Mouse (Mus musculus) forebrain, embryonic 12.5 days (tissue): ENCODE measurements at regions not wholly inside any gene's neighbourhood (a gene's known extent, or its start where the extent isn't known, plus 50 kb on each side); places are given as distances from the start of the nearest gene placed in this dataset.

Experiments
- ATAC-seq: fragments of 200-750 bp; cut with Nextera tagmentation; 2 replicates; pipeline ENCODE4 v1.8.0; 2017; ENCODE audit warnings: moderate TSS enrichment; ENCODE audit not compliant: low FRiP score
- H3K27ac ChIP-seq: fragments of 300-500 bp; sonication (generic); 2 replicates; pipeline ENCODE4 v1.5.1; 2016; ENCODE audit warnings: mild to moderate bottlenecking
- H3K27me3 ChIP-seq: fragments of 300-500 bp; sonication (generic); 2 replicates; pipeline ENCODE4 v1.6.1; 2016; ENCODE audit warnings: mild to moderate bottlenecking
- H3K36me3 ChIP-seq: fragments of 300-500 bp; sonication (generic); replicated peaks from 2 replicates; pipeline ENCODE4 v1.6.1; 2016; ENCODE audit warnings: mild to moderate bottlenecking
- H3K4me1 ChIP-seq: fragments of 300-500 bp; sonication (generic); 2 replicates; pipeline ENCODE4 v1.6.1; 2016
- H3K4me2 ChIP-seq: fragments of 300-500 bp; sonication (generic); 2 replicates; pipeline ENCODE4 v1.6.1; 2016; ENCODE audit warnings: mild to moderate bottlenecking, moderate library complexity
- H3K4me3 ChIP-seq: fragments of 300-500 bp; sonication (generic); replicated peaks from 2 replicates; pipeline ENCODE4 v1.5.1; 2016; ENCODE audit warnings: mild to moderate bottlenecking
- H3K9ac ChIP-seq: fragments of 300-500 bp; sonication (generic); 2 replicates; pipeline ENCODE4 v1.6.1; 2016; ENCODE audit warnings: mild to moderate bottlenecking
- H3K9me3 ChIP-seq: fragments of 300-500 bp; sonication (generic); 2 replicates; pipeline ENCODE4 v1.6.1; 2016
- WGBS: fragments of 180-500 bp; shearing (Covaris S2); methylation state at CpG from one replicate; pipeline ENCODE4 v1.1.7; 2016; 5-methylcytosine and 5-hydroxymethylcytosine counted together

- no peaks in the 10 kb centered on the region for H3K27me3 ChIP-seq
- H3K9me3 ChIP-seq = no peaks in the 10 kb centered on the region
- no peak overlapping the region for H3K27ac ChIP-seq
- no peak overlapping the region for H3K9ac ChIP-seq
- H3K4me3 ChIP-seq = no peak overlapping the region
- H3K4me2 ChIP-seq = no peak overlapping the region
- WGBS = 80% methylated on average over 6 of the region's 6 CpGs
- no peak for ATAC-seq
- H3K36me3 ChIP-seq = no peaks in the 10 kb centered on the region
- no peaks in the 10 kb centered on the region for H3K4me1 ChIP-seq
These were observed 315.1 kb upstream of the Npvf start for GRCm38 (mm10) chr6:50969341-50969740.

GRCm38 (mm10) chr6:50969997-50970396, 315.8 kb upstream of the Npvf start:
- no peaks in the 10 kb centered on the region for H3K4me1 ChIP-seq
- no peak overlapping the region for H3K9ac ChIP-seq
- no peak for ATAC-seq
- H3K4me3 ChIP-seq = no peak overlapping the region
- no peak overlapping the region for H3K27ac ChIP-seq
- WGBS = 94% methylated on average over 7 of the region's 7 CpGs
- H3K27me3 ChIP-seq = no peaks in the 10 kb centered on the region
- H3K9me3 ChIP-seq = no peaks in the 10 kb centered on the region
- H3K4me2 ChIP-seq = no peak overlapping the region
- H3K36me3 ChIP-seq = no peaks in the 10 kb centered on the region

- Histone ChIP-seq H3K4me1 (no peaks in the 10 kb centered on the region), H3K4me3 (no peak overlapping the region), H3K9ac (no peak overlapping the region), H3K27me3 (no peaks in the 10 kb centered on the region), H3K36me3 (no peaks in the 10 kb centered on the region), H3K4me2 (no peak overlapping the region), H3K9me3 (no peaks in the 10 kb centered on the region), H3K27ac (no peak overlapping the region)
- 90% methylated on average over 8 of the region's 8 CpGs for WGBS
- no peak for ATAC-seq
These were observed 316.5 kb upstream of the Npvf start for GRCm38 (mm10) chr6:50970770-50971169.

- H3K27me3 ChIP-seq = 0 out of 2 replicates have a peak, but pooled peaks cover 6% of the 10 kb centered on the region
- H3K27ac ChIP-seq = no peak overlapping the region
- no peak for ATAC-seq
- WGBS = 88% methylated on average over 4 of the region's 4 CpGs
- peaks cover 5% of the 10 kb centered on the region; the same call in 1 of the 2 replicates for H3K4me1 ChIP-seq
- no peak overlapping the region for H3K4me3 ChIP-seq
- no peaks in the 10 kb centered on the region for H3K36me3 ChIP-seq
- H3K9ac ChIP-seq = no peak overlapping the region
- no peaks in the 10 kb centered on the region for H3K9me3 ChIP-seq
- no peak overlapping the region for H3K4me2 ChIP-seq
These were observed 318.0 kb upstream of the Npvf start for GRCm38 (mm10) chr6:50972268-50972667.

GRCm38 (mm10) chr6:50973231-50973654, 319.0 kb upstream of the Npvf start:
- no peak for ATAC-seq
- no peak overlapping the region for H3K27ac ChIP-seq
- no peak overlapping the region for H3K4me3 ChIP-seq
- H3K9me3 ChIP-seq = no peaks in the 10 kb centered on the region
- H3K36me3 ChIP-seq = no peaks in the 10 kb centered on the region
- H3K4me2 ChIP-seq = no peak overlapping the region
- H3K9ac ChIP-seq = no peak overlapping the region
- H3K27me3 ChIP-seq = peaks cover 12% of the 10 kb centered on the region; the same call in 1 of the 2 replicates
- WGBS = 88% methylated on average over 2 of the region's 2 CpGs
- peaks cover 8% of the 10 kb centered on the region for H3K4me1 ChIP-seq

- Histone ChIP-seq H3K27me3 (peaks cover 12% of the 10 kb centered on the region; the same call in 1 of the 2 replicates), H3K4me1 (peaks cover 13% of the 10 kb centered on the region), H3K4me3 (no peak overlapping the region), H3K9ac (no peak overlapping the region), H3K9me3 (no peaks in the 10 kb centered on the region), H3K27ac (no peak overlapping the region), H3K36me3 (no peaks in the 10 kb centered on the region), H3K4me2 (no peak overlapping the region)
- ATAC-seq = no peak
These were observed 319.6 kb upstream of the Npvf start for GRCm38 (mm10) chr6:50973815-50974214.

GRCm38 (mm10) chr6:50974961-50975360, 320.7 kb upstream of the Npvf start:
- H3K9me3 ChIP-seq = no peaks in the 10 kb centered on the region
- no peaks in the 10 kb centered on the region for H3K36me3 ChIP-seq
- WGBS = 50% methylated on average over 1 of the region's 1 CpGs
- H3K4me3 ChIP-seq = no peak overlapping the region
- no peak overlapping the region for H3K4me2 ChIP-seq
- H3K4me1 ChIP-seq = peaks cover 13% of the 10 kb centered on the region
- H3K27ac ChIP-seq = no peak overlapping the region
- peaks cover 15% of the 10 kb centered on the region for H3K27me3 ChIP-seq
- H3K9ac ChIP-seq = no peak overlapping the region
- ATAC-seq = no peak

GRCm38 (mm10) chr6:50976973-50977372, 322.7 kb upstream of the Npvf start:
- no peak overlapping the region for H3K27ac ChIP-seq
- no peak for ATAC-seq

GRCm38 (mm10) chr6:50977381-50977780, 323.1 kb upstream of the Npvf start:
- Histone ChIP-seq H3K27me3 (peaks cover 25% of the 10 kb centered on the region), H3K9me3 (no peaks in the 10 kb centered on the region), H3K36me3 (no peaks in the 10 kb centered on the region), H3K4me2 (no peak overlapping the region), H3K27ac (no peak overlapping the region), H3K9ac (no peak overlapping the region), H3K4me1 (peaks cover 27% of the 10 kb centered on the region), H3K4me3 (no peak overlapping the region)
- 21% methylated on average over 8 of the region's 8 CpGs for WGBS
- no peak for ATAC-seq

More at GRCm38 (mm10) chr6:50976973-50977372, 322.7 kb upstream of the Npvf start:
- peaks cover 23% of the 10 kb centered on the region for H3K4me1 ChIP-seq
- H3K4me3 ChIP-seq = no peak overlapping the region
- peaks cover 24% of the 10 kb centered on the region for H3K27me3 ChIP-seq
- no peak overlapping the region for H3K4me2 ChIP-seq
- WGBS = 32% methylated on average over 7 of the region's 7 CpGs
- H3K36me3 ChIP-seq = no peaks in the 10 kb centered on the region
- H3K9me3 ChIP-seq = no peaks in the 10 kb centered on the region
- H3K9ac ChIP-seq = no peak overlapping the region

GRCm38 (mm10) chr6:50978016-50978415, 323.8 kb upstream of the Npvf start:
- no peak for ATAC-seq
- Histone ChIP-seq H3K9me3 (no peaks in the 10 kb centered on the region), H3K4me3 (no peak overlapping the region), H3K36me3 (no peaks in the 10 kb centered on the region), H3K27ac (no peak overlapping the region), H3K4me1 (peaks cover 34% of the 10 kb centered on the region), H3K4me2 (no peak overlapping the region), H3K27me3 (peaks cover 30% of the 10 kb centered on the region), H3K9ac (no peak overlapping the region)
- WGBS = 72% methylated on average over 4 of the region's 4 CpGs

GRCm38 (mm10) chr6:50978571-50978970, 324.3 kb upstream of the Npvf start:
- H3K9ac ChIP-seq = no peak overlapping the region
- H3K4me3 ChIP-seq = no peak overlapping the region
- no peak for ATAC-seq
- peak overlapping the region; percentile 20; the same call in 1 of the 2 replicates for H3K27ac ChIP-seq
- peaks cover 38% of the 10 kb centered on the region for H3K4me1 ChIP-seq
- H3K4me2 ChIP-seq = no peak overlapping the region
- 33% methylated on average over 3 of the region's 3 CpGs for WGBS
- no peaks in the 10 kb centered on the region for H3K9me3 ChIP-seq
- peaks cover 30% of the 10 kb centered on the region for H3K27me3 ChIP-seq
- H3K36me3 ChIP-seq = no peaks in the 10 kb centered on the region

- no peak overlapping the region for H3K4me2 ChIP-seq
- H3K36me3 ChIP-seq = no peaks in the 10 kb centered on the region
- H3K9ac ChIP-seq = no peak overlapping the region
- H3K27ac ChIP-seq = no peak overlapping the region
- H3K9me3 ChIP-seq = no peaks in the 10 kb centered on the region
- ATAC-seq = no peak
- H3K4me1 ChIP-seq = peaks cover 47% of the 10 kb centered on the region
- peaks cover 30% of the 10 kb centered on the region for H3K27me3 ChIP-seq
- no peak overlapping the region for H3K4me3 ChIP-seq
- 89% methylated on average over 1 of the region's 1 CpGs for WGBS
These were observed 325.5 kb upstream of the Npvf start for GRCm38 (mm10) chr6:50979764-50980163.

GRCm38 (mm10) chr6:50980311-50980710, 326.1 kb upstream of the Npvf start:
- no peak overlapping the region for H3K4me3 ChIP-seq
- no peak for ATAC-seq

More at GRCm38 (mm10) chr6:50980311-50980710, 326.1 kb upstream of the Npvf start:
- Histone ChIP-seq H3K36me3 (no peaks in the 10 kb centered on the region), H3K4me2 (no peak overlapping the region), H3K27me3 (peaks cover 30% of the 10 kb centered on the region), H3K9ac (no peak overlapping the region), H3K4me1 (peaks cover 49% of the 10 kb centered on the region), H3K27ac (no peak overlapping the region), H3K9me3 (no peaks in the 10 kb centered on the region)
- WGBS = 86% methylated on average over 4 of the region's 4 CpGs
